Mouse (Mus musculus) neural tube, embryonic 12.5 days (tissue): ENCODE data around the gene Hist2h3c2. TPM values are rescaled to one million over a fixed set of nuclear protein-coding genes. Genes with fewer than 3 reads are reported as not detected.
A peak's percentile ranks its signal among the peaks of the same experiment; 100 is the strongest.
"Not testable (repeated sequence)": the region's sequence is repeated elsewhere in the genome, so short reads cannot be mapped to it uniquely, and the experiment has no call there.

Source experiments
- ATAC-seq: fragments of 200-750 bp; cut with Nextera tagmentation; 2 replicates; pipeline ENCODE4 v1.8.0; 2017; ENCODE audit warnings: low read depth, mild to moderate bottlenecking, moderate TSS enrichment, moderate library complexity; ENCODE audit not compliant: low FRiP score
- H3K27ac ChIP-seq: fragments of 300-500 bp; sonication (generic); 2 replicates; pipeline ENCODE4 v1.5.1; 2016
- H3K27me3 ChIP-seq: fragments of 300-500 bp; sonication (generic); replicated peaks from 2 replicates; pipeline ENCODE4 v1.6.1; 2016; ENCODE audit warnings: mild to moderate bottlenecking
- H3K36me3 ChIP-seq: fragments of 300-500 bp; sonication (generic); 2 replicates; pipeline ENCODE4 v1.6.1; 2016; ENCODE audit warnings: mild to moderate bottlenecking
- H3K4me1 ChIP-seq: fragments of 300-500 bp; sonication (generic); 2 replicates; pipeline ENCODE4 v1.6.1; 2016
- H3K4me2 ChIP-seq: fragments of 300-500 bp; sonication (generic); replicated peaks from 2 replicates; pipeline ENCODE4 v1.6.1; 2016; ENCODE audit warnings: mild to moderate bottlenecking
- H3K4me3 ChIP-seq: fragments of 300-500 bp; sonication (generic); 2 replicates; pipeline ENCODE4 v1.5.1; 2016
- H3K9ac ChIP-seq: fragments of 300-500 bp; sonication (generic); 2 replicates; pipeline ENCODE4 v1.6.1; 2016; ENCODE audit warnings: mild to moderate bottlenecking
- H3K9me3 ChIP-seq: fragments of 300-500 bp; sonication (generic); 2 replicates; pipeline ENCODE4 v1.6.1; 2016; ENCODE audit warnings: mild to moderate bottlenecking
- WGBS: fragments of 180-500 bp; shearing (Covaris S2); methylation state at CpG from one replicate; pipeline ENCODE4 v1.1.7; 2016; 5-methylcytosine and 5-hydroxymethylcytosine counted together
- polyA plus RNA-seq: library from polyadenylated mRNA; unstranded; fragments of >200 nt; fragmentation: Nextera tagmentation; extraction: Ambion mirVana; gene quantifications from 2 replicates; pipeline ENCODE4 v1.2.1, GENCODE M21; 2016

The Hist2h3c2 gene
- polyA plus RNA-seq, 1 experiment from 2014 or later: 5.0 TPM

- Histone ChIP-seq H3K27me3 (no peaks in the 10 kb centered on the region), H3K4me2 (no peak overlapping the region), H3K36me3 (no peaks in the 10 kb centered on the region), H3K27ac (no peak overlapping the region), H3K4me3 (no peak overlapping the region), H3K9ac (no peak overlapping the region), H3K9me3 (no peaks in the 10 kb centered on the region), H3K4me1 (no peaks in the 10 kb centered on the region)
- ATAC-seq: no peak
- WGBS: 67% methylated on average over 10 of the region's 10 CpGs
Observed at GRCm38 (mm10) chr3:96254683-96255355, 15.9 kb upstream of the Hist2h3c2 start.

GRCm38 (mm10) chr3:96251787-96252186 lies 12.9 kb upstream of the Hist2h3c2 start:
- no peak overlapping the region for H3K9ac ChIP-seq
- H3K4me3 ChIP-seq: no peak overlapping the region
- WGBS: 88% methylated on average over 3 of the region's 3 CpGs
- H3K9me3 ChIP-seq: no peaks in the 10 kb centered on the region
- H3K4me1 ChIP-seq: peaks cover 13% of the 10 kb centered on the region; the same call in 1 of the 2 replicates
- ATAC-seq: no peak
- no peak overlapping the region for H3K27ac ChIP-seq
- no peaks in the 10 kb centered on the region for H3K36me3 ChIP-seq
- no peaks in the 10 kb centered on the region for H3K27me3 ChIP-seq
- no peak overlapping the region for H3K4me2 ChIP-seq

- ATAC-seq: no peak
- no peaks in the 10 kb centered on the region for H3K27me3 ChIP-seq
- no peak overlapping the region for H3K4me3 ChIP-seq
- 65% methylated on average over 3 of the region's 3 CpGs for WGBS
- H3K27ac ChIP-seq: no peak overlapping the region
- H3K9me3 ChIP-seq: no peaks in the 10 kb centered on the region
- H3K36me3 ChIP-seq: no peaks in the 10 kb centered on the region
- peaks cover 13% of the 10 kb centered on the region; the same call in 1 of the 2 replicates for H3K4me1 ChIP-seq
- H3K4me2 ChIP-seq: no peak overlapping the region
- no peak overlapping the region for H3K9ac ChIP-seq
Observed at GRCm38 (mm10) chr3:96250890-96251289, 12.0 kb upstream of the Hist2h3c2 start.

- peak overlapping the region; percentile 58; the same call in 1 of the 2 replicates for H3K4me2 ChIP-seq
- WGBS: 53% methylated on average over 4 of the region's 4 CpGs
- no peak overlapping the region for H3K9ac ChIP-seq
- no peaks in the 10 kb centered on the region for H3K9me3 ChIP-seq
- no peak for ATAC-seq
- no peaks in the 10 kb centered on the region for H3K27me3 ChIP-seq
- no peaks in the 10 kb centered on the region for H3K36me3 ChIP-seq
- peaks cover 18% of the 10 kb centered on the region for H3K4me1 ChIP-seq
- H3K4me3 ChIP-seq: no peak overlapping the region
- no peak overlapping the region for H3K27ac ChIP-seq
Observed at GRCm38 (mm10) chr3:96249034-96249345, 10.1 kb upstream of the Hist2h3c2 start.

GRCm38 (mm10) chr3:96248141-96249033 lies 9.5 kb upstream of the Hist2h3c2 start:
- no peaks in the 10 kb centered on the region for H3K36me3 ChIP-seq
- H3K27ac ChIP-seq: no peak overlapping the region
- peak overlapping the region; percentile 58 for H3K4me2 ChIP-seq
- H3K4me3 ChIP-seq: 0 out of 2 replicates have a peak overlapping the region, but pooled peaks have one; percentile 7
- no peak for ATAC-seq
- H3K9me3 ChIP-seq: no peaks in the 10 kb centered on the region
- H3K4me1 ChIP-seq: peaks cover 18% of the 10 kb centered on the region
- 46% methylated on average over 6 of the region's 6 CpGs for WGBS
- no peak overlapping the region for H3K9ac ChIP-seq
- no peaks in the 10 kb centered on the region for H3K27me3 ChIP-seq

- Histone ChIP-seq H3K36me3 (no peaks in the 10 kb centered on the region), H3K27me3 (no peaks in the 10 kb centered on the region), H3K4me1 (peaks cover 18% of the 10 kb centered on the region), H3K4me3 (peak overlapping the region; percentile 34), H3K9ac (peak overlapping the region; percentile 59), H3K9me3 (no peaks in the 10 kb centered on the region), H3K27ac (no peak overlapping the region), H3K4me2 (peak overlapping the region; percentile 58)
- 3% methylated on average over 11 of the region's 11 CpGs for WGBS
- no peak for ATAC-seq
Observed at GRCm38 (mm10) chr3:96247356-96248140, 8.6 kb upstream of the Hist2h3c2 start.

GRCm38 (mm10) chr3:96246427-96246856 lies 7.5 kb upstream of the Hist2h3c2 start, which contains the start of gene Hist2h3c1:
Hist2h3c1 (plus strand) TSS chr3:96246685.
- H3K9me3 ChIP-seq, H3K27me3 ChIP-seq, H3K36me3 ChIP-seq, H3K27ac ChIP-seq: not testable (repeated sequence)
- peaks cover 18% of the 10 kb centered on the region for H3K4me1 ChIP-seq
- peak within 1 kb of the TSS; percentile 34 for H3K4me3 ChIP-seq
- H3K9ac ChIP-seq: peak within 1 kb of the TSS; percentile 59
- peak; percentile 90 for ATAC-seq
- H3K4me2 ChIP-seq: peak within 1 kb of the TSS; percentile 58
- WGBS: 0% methylated on average over 10 of the region's 47 CpGs

- not testable (repeated sequence) for H3K27ac ChIP-seq, H3K27me3 ChIP-seq, H3K36me3 ChIP-seq, H3K9me3 ChIP-seq, H3K9ac ChIP-seq, ATAC-seq
- Histone ChIP-seq H3K4me1 (peaks cover 18% of the 10 kb centered on the region), H3K4me2 (peak overlapping the region; percentile 47), H3K4me3 (peak overlapping the region; percentile 31; the same call in 1 of the 2 replicates)
- 0% methylated on average over 10 of the region's 21 CpGs for WGBS
Observed at GRCm38 (mm10) chr3:96246018-96246417, 7.1 kb upstream of the Hist2h3c2 start.

GRCm38 (mm10) chr3:96245003-96245886 lies 6.3 kb upstream of the Hist2h3c2 start, which contains the start of gene Hist2h2aa1:
Hist2h2aa1 (plus strand) TSS chr3:96245497.
- H3K27ac ChIP-seq: peak within 1 kb of the TSS; percentile 92
- under 1% methylated on average over 46 of the region's 88 CpGs for WGBS
- ATAC-seq: peak; percentile 80

GRCm38 (mm10) chr3:96243921-96244572 lies 5.1 kb upstream of the Hist2h3c2 start:
- Histone ChIP-seq H3K36me3 (no peaks in the 10 kb centered on the region), H3K27me3 (no peaks in the 10 kb centered on the region), H3K27ac (peak overlapping the region; percentile 92; the same call in 1 of the 2 replicates), H3K4me1 (peaks cover 16% of the 10 kb centered on the region), H3K4me2 (peak overlapping the region; percentile 64), H3K9me3 (no peaks in the 10 kb centered on the region), H3K9ac (peak overlapping the region; percentile 68; the same call in 1 of the 2 replicates), H3K4me3 (no peak overlapping the region)
- no peak for ATAC-seq
- WGBS: 80% methylated on average over 7 of the region's 7 CpGs

More at GRCm38 (mm10) chr3:96245003-96245886, 6.3 kb upstream of the Hist2h3c2 start, which contains the start of gene Hist2h2aa1:
- Histone ChIP-seq H3K4me3 (peak within 1 kb of the TSS; percentile 41), H3K4me1 (peaks cover 18% of the 10 kb centered on the region), H3K4me2 (peak within 1 kb of the TSS; percentile 64), H3K9ac (peak within 1 kb of the TSS; percentile 68)
- H3K27me3 ChIP-seq, H3K36me3 ChIP-seq, H3K9me3 ChIP-seq: not testable (repeated sequence)
